Mouse (Mus musculus) T-helper 17 cell (primary cell): Measurements from ENCODE around the gene Arhgap29.

Source experiments
- in situ Hi-C, 2 experiments: fragments of 300-600 bp; cut with MboI, MseI; formaldehyde crosslinking; loops; 1 replicate in 1 of 2; 2 replicates in 1 of 2; pipeline ENCODE4 v1.15.1; 2025; ENCODE audit warnings: high pct_unique_total_duplicates in 2 of 2

Gene Arhgap29

GRCm38 (mm10) chr3:121952041-121952591 lies at the start of gene Arhgap29:
Gene Arhgap29 (plus strand): TSS chr3:121952541.
- in situ Hi-C loops: loop anchor here in 1 of 2 experiments (10.0 kb wide), 1 partner anchor 153 kb away; no protein-coding TSS in a partner anchor

DNA sequence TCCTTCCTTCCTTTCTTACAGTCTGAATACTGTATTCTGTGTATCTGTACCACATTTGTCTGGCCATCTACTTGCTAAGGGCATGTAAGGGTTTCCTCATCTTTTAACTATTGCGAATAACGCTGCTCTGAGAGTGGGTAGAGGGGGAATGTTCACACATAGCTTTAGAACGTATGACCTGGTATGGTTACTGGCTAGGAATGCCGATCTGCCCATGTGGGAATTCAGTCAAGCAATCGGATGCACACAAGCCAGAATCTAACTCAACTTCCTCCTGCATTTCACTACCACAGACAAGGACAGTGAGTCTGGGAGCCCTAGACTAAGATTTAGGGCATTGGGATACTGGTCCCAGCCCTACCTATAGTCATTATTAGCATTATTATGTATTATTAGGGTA lies 49.6 kb upstream of the Arhgap29 start:
- in situ Hi-C loops: no loop called here

DNA sequence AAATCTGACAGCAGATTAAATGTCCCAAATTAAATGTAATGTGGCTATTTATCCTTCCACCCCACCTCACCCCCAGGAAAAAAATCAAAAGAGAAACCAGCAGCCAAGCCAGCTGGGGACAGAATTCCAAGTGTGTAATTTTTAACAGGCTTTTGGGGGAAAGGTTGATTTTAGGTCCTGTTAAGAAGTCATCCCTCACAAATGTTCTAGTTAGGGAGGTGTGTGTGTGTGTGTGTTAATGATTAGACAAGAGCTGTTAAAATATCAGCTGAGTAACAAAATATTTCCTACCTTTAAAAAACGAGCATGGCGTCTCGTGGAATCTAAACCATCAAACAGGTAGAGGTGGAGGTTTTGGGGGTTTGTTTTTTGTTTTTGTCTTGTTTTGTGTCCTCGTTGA lies 49.1 kb upstream of the Arhgap29 start:
- in situ Hi-C loops: no loop called here

DNA sequence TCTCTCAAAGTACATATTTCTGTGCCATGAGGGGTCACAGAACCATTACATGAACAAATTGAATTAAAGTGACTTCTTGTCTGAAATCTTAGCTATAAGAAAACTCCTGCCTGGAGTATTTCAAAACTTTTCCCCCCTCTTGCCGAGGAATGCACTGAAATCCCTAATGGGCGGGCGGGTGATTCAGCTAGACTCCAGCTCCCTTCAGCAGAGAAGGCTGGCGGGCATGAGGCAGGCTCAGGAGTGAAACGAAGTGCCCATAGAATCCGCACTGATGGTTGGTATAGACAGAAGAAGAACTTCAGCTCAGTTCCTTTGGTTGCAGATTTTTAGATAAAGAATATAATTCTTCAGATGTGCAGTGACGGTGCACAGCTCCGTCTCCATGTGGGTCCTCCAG lies 48.6 kb upstream of the Arhgap29 start:
- in situ Hi-C loops: no loop called here

DNA sequence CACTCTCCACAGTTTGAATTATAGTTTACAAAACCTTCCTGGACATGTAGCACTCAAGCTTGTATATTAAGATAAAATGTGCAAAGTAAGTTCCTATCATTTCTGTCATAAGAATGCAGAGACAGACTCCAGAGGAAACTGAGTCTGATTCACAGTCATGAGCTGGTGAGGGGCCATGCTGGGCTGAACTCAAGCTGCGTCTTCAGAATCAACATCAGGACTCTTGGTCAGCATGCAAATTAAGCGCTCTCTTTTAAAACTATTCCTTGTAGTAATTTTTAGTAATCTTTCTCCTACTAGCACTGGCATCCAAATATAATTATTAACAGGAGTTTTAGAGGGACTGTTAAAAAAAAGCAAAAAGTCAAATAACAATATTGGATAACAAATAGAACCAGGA lies 47.9 kb upstream of the Arhgap29 start:
- in situ Hi-C loops: no loop called here

DNA sequence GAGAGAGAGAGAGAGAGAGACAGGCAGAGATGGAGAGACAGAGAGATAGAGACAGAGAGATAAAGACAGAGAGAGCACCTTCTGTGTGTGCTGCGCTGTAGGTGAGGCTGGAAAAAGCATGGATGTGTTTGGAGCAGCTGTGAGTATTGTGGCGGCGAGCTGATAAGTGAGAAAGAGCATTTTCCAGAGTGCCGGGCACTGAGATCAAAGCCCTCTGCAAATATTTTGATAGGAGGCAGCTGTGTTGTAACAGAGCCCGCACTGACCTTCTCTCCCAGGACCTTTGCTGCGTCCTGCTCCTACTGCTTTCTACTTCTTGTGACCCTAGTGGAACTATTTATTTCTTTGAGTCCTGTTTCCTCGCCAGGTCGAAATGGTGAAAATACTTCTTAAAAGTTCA lies 45.7 kb upstream of the Arhgap29 start:
- in situ Hi-C loops: no loop called here

DNA sequence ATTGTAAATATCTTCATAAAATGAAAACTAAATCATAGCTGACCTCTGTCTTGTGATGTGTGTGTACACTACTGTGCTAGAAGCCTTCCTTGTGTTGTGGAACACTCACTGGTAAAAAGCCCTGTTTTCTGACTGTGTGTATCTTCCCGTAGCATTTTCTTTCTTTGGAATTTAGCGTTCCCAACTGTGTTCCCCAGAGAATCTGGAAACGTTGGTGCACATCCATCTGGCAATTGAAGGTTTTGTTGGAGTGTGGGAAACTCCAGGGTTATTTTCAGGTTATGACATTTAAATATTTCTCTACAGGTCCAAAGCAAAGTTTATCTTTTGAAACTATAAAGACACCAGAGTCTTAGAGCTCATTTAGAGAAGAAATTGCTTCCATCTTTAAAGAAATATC lies 43.2 kb upstream of the Arhgap29 start:
- in situ Hi-C loops: no loop called here

DNA sequence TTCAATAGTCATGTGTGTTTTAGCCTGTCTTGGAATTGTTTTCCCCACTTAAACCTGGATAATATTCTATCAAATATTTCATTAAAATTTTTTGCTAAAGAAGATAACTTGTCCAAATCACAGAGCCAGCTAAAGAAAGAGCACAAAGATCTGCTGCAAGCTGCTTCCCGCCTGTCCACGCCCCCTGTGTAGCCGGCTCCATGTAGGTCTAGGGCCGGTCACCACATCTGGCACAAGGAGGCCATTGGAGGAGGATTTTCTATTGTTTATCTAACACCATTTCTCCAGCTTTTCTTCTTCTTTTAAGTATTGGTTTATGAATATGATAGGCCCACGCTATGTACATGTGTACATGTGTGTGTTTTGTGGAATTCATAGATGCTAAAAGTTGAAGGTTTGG lies 38.9 kb upstream of the Arhgap29 start:
- in situ Hi-C loops: no loop called here

- in situ Hi-C loops: no loop called here
These were observed 37.7 kb upstream of the Arhgap29 start for GRCm38 (mm10) chr3:121914459-121915185.

- in situ Hi-C loops: no loop called here
These were observed 37.1 kb upstream of the Arhgap29 start for GRCm38 (mm10) chr3:121915191-121915590.

GRCm38 (mm10) chr3:121916802-121917532 lies 35.4 kb upstream of the Arhgap29 start:
- in situ Hi-C loops: no loop called here

DNA sequence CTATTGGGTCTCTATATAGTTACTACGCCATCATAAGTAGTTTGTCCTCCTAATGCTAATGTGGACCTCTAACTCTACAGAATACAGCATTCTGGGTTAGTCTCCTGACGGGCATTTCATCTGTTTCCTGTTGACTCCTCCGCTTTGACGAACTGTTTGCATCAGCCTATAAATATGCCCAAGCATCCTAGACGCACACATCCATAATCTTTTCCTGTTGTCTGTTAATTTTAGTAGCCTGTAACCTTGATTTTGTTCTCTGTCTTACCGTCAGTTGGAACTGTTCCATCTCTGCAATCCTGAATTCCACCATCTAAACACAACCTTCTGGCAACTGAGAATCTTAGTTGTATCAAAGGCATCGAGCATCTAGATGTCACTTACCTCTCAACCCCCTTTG lies 34.7 kb upstream of the Arhgap29 start:
- in situ Hi-C loops: no loop called here

DNA sequence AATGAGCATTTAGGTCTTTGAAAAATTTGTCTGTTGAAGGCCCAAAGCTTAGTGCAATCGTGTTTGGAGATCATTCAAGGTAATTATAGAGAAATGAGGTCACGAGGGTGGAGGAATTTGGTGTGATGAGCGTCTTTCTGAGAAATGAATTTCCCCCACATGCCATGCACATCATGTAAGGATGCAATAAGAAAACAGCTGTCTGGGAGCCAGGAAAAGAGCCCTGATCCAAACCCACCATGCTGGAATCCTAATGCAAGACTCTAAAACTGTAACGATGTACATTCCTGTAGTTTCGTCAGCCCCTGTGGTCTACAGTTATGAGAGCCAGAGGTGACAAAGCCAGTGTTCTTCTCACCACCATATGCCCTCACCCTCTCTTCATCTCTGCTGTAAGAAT lies 32.4 kb upstream of the Arhgap29 start:
- in situ Hi-C loops: no loop called here

DNA sequence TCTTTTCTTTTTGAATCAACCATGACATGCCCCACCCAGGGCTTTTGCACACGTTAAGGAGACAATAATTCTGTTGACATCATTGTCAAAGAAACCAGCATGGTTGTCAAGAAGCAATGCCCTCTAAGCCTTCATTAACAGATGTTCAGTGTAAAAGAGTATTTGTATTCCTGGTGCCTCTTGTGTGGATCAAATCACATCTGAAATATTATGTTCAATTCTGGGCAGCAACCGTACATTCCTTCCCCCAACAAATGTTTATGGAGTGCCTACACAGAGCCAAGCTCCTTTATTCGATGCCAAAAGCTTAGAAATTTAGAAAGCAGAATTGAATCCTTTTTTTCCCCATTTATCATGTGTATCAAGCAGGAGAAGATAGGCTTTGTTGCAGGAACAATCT lies 31.6 kb upstream of the Arhgap29 start:
- in situ Hi-C loops: no loop called here

GRCm38 (mm10) chr3:121924768-121925486 lies 27.4 kb upstream of the Arhgap29 start:
- in situ Hi-C loops: no loop called here

- in situ Hi-C loops: no loop called here
These were observed 24.7 kb upstream of the Arhgap29 start for GRCm38 (mm10) chr3:121927601-121928000.

GRCm38 (mm10) chr3:121932815-121933214 lies 19.5 kb upstream of the Arhgap29 start:
- in situ Hi-C loops: no loop called here

DNA sequence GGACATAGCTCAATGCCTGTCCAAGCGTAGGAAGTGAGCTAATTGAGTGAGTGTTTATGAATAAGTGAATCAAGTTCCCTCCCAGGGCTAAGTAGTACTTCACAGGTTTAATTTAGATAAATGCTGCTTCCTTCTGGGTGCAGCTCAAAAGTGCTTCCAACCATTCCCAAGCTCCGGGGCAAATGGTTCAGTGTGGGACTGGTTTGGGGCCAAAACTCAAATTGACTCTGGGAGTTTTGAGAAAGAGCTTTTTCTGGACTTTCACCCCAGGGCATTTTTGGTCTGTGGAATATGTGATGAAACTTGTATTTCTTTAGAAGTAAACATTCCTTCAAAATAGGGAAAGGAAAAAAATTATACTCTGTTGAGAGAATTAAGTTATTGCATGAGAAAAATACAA lies 16.1 kb upstream of the Arhgap29 start:
- in situ Hi-C loops: no loop called here

DNA sequence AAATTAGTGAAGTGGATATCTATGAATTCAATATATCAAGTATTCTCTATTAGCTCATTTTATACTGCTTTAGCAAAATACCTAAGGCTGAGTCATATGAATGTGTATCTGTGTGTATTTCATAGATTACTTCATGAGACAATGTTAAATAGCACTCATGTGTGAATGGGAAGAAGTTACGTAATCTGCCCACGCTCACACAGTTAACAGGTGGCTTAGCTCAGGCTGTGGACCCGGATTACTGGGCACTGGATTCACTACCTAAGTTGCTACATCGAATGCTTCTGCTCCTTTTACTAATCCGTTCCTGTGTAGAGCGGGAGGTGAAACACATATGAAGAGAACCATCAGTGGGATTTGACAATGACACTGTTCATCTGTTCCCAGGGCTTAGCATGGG lies 15.3 kb upstream of the Arhgap29 start:
- in situ Hi-C loops: no loop called here

DNA sequence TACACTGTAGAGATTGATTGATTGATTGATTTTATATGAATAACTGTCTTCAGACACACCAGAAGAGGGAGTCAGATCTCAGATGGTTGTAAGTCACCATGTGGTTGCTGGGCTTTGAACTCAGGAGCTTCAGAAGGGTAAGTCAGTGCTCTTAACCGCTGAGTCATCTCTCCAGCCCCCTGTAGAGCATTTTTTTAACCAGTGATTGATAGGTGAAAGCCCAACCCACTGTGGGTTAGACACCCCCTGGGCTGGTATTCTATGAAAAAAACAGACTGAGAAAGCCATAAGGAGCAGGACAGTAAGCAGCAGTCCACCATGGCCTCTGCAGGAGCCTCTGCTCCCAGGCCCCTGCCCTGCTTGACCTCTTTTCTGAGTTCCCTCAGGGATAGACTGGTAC lies 12.7 kb upstream of the Arhgap29 start:
- in situ Hi-C loops: no loop called here

DNA sequence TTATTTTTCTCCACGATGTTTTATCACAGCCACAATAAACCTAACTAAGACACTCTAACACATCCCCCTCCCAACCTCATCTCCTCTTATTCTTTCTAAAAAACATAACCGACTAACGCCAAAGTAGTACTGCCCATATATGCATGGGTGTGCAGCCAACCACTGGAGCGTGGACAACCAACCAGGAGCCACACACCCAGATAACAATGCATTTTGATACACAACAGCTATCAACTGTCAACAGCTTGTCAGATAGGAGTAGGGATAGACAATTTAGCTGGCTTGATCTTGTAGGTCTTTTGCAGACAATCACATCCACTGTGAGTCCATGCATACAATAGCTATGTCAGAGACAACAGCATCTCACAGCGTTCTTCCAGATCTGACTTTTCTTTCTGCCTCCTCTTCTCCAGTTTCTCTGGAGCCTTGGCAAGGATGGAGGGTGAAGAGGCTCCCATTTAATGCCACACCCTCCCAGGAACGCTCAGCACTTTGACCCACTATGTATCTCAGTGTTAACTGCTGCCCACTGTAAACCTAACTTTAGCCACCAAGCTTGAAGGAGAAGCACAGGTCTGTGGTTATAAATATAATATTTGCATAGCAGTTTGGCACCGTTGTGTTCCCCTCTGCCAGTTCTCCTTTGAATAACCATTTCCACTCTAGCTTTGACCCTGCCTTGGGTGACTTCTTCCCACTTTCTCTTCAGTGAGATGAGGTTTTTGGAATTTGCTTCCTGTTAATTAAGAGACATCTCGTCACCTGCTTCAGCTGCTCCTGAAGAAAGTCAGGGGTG lies 12.0 kb upstream of the Arhgap29 start:
- in situ Hi-C loops: no loop called here
